ENCODE assay signal across 36 mouse cellular contexts in genomic region chr6:128765211-128765610, GRCm38 (mm10). TPM values are rescaled to one million over a fixed set of nuclear protein-coding genes. Genes with fewer than 3 reads are reported as not detected.
DNase-seq lines count a peak whose midpoint lies in the region; ATAC-seq lines count a peak whose summit lies in the region.
"Had no signal": no experiment of that assay in that cellular context is flagged by ENCODE, and none has a peak within 500 bp of the region (broad histone marks: within the 10 kb centered on the region; RNA-seq: fewer than 3 reads in every experiment).

No protein-coding gene starts in this region.

- no peaks in the 10 kb centered on the region for H3K36me3 ChIP-seq in forebrain, embryonic 11.5 days (ENCODE audit: control insufficient read depth, insufficient read depth, low read length)
- H3K36me3 ChIP-seq: embryonic facial prominence, embryonic 12.5 days; forebrain, embryonic 15.5 days; hindbrain, embryonic 15.5 days; kidney, embryonic 15.5 days; limb, embryonic 12.5 days; lung, embryonic 15.5 days; neural tube, embryonic 12.5 days had no signal

- no peak overlapping the region for H3K4me2 ChIP-seq in forebrain, embryonic 11.5 days (ENCODE audit: low read depth, low read length, severe bottlenecking)

- no peaks in the 10 kb centered on the region for H3K27me3 ChIP-seq in forebrain, embryonic 11.5 days (ENCODE audit: control insufficient read depth, insufficient read depth, low read length)
- H3K27me3 ChIP-seq: embryonic facial prominence, embryonic 12.5 days; forebrain, embryonic 15.5 days; hindbrain, embryonic 15.5 days; kidney, embryonic 15.5 days; limb, embryonic 12.5 days; lung, embryonic 15.5 days; neural tube, embryonic 12.5 days had no signal

- no peaks in the 10 kb centered on the region for H3K9me3 ChIP-seq in forebrain, embryonic 11.5 days (ENCODE audit: control insufficient read depth, low read length)
- H3K9me3 ChIP-seq: embryonic facial prominence, embryonic 12.5 days; forebrain, embryonic 15.5 days; hindbrain, embryonic 15.5 days; kidney, embryonic 15.5 days; limb, embryonic 12.5 days; lung, embryonic 15.5 days; neural tube, embryonic 12.5 days had no signal

- no peaks in the 10 kb centered on the region for H3K4me1 ChIP-seq in forebrain, embryonic 11.5 days (replicated peaks; ENCODE audit: control insufficient read depth, insufficient read depth, low read length)

- peak; percentile 18 for DNase-seq in cerebellum, adult 9-11 months
- no peak for DNase-seq in cerebellum, postnatal 25 days
- peak; percentile 35 for DNase-seq in 3T3-L1 (ENCODE audit: low read depth, low spot score)
- DNase-seq in A20 (ENCODE audit: low read depth, low spot score): peak; percentile 52
- peak; percentile 59 for DNase-seq in induced T-regulatory cell, adult 2 months (ENCODE audit: low read depth)
- DNase-seq in forebrain, embryonic 11.5 days (ENCODE audit: low spot score): no peak
- DNase-seq in left cerebral cortex, postnatal 4 days: no peak
- DNase-seq: adrenal gland, adult 8-10 months; embryo, embryonic 11 days; gastrocnemius, postnatal 25 days; heart, adult 18-20 months; heart, postnatal 4 days; kidney, adult 18-20 months; kidney, postnatal 25 days; lung, postnatal 36 days had no signal

- intact Hi-C loops in left cerebral cortex, postnatal 4 days (cut with DNase I): loop anchor here (2.0 kb wide), 1 partner anchor 74 kb away; no protein-coding TSS in a partner anchor

- no peak for ATAC-seq in forebrain, embryonic 11.5 days (replicated peaks; ENCODE audit: low FRiP score)
- ATAC-seq: activated CD4-positive, CD25-positive, alpha-beta regulatory T cell, adult 4 months; forebrain, embryonic 15.5 days; midbrain, embryonic 16.5 days had no signal

- 82% methylated on average over 1 of the region's 1 CpGs for WGBS in forebrain, embryonic 11.5 days

- no peak overlapping the region for H3K9ac ChIP-seq in forebrain, embryonic 11.5 days (ENCODE audit: low read length)
- H3K9ac ChIP-seq: embryonic facial prominence, embryonic 12.5 days; limb, embryonic 12.5 days; lung, embryonic 15.5 days; neural tube, embryonic 12.5 days had no signal

- no peak overlapping the region for H3K4me3 ChIP-seq in forebrain, embryonic 11.5 days (ENCODE audit: low read depth, low read length)

- no peak overlapping the region for H3K27ac ChIP-seq in forebrain, embryonic 11.5 days (ENCODE audit: low read depth, low read length)
- H3K27ac ChIP-seq: embryonic facial prominence, embryonic 12.5 days; kidney, embryonic 15.5 days; limb, embryonic 12.5 days; lung, embryonic 15.5 days; neural tube, embryonic 12.5 days had no signal

RNA-seq across cellular contexts. Expression of gene Klrb1c, which starts 23.8 kb away (rescaled TPM):
- polyA plus RNA-seq in forebrain, embryonic 11.5 days (2014; fragmentation: Nextera tagmentation; extraction: Ambion mirVana): not detected in 2 replicates
- total RNA-seq in left cerebral cortex, postnatal 4 days (2021): not detected
- total RNA-seq: gastrocnemius, adult 18-20 months; gastrocnemius, postnatal 25 days; heart, adult 18-20 months; heart, postnatal 4 days; layer of hippocampus, adult 18-20 months; left cerebral cortex, adult 18-20 months; left cerebral cortex, postnatal 14 days had no signal
- polyA plus RNA-seq: embryonic facial prominence, embryonic 12.5 days; forebrain, embryonic 15.5 days; frontal cortex, adult 2 months; heart, embryonic 11.5 days; hindbrain, embryonic 15.5 days; limb, embryonic 12.5 days; midbrain, embryonic 11.5 days; midbrain, embryonic 16.5 days; neural tube, embryonic 12.5 days had no signal

RNA-seq across cellular contexts. Expression of gene Klrb1, which starts 42.4 kb away (rescaled TPM):
- polyA plus RNA-seq in forebrain, embryonic 11.5 days (2014; fragmentation: Nextera tagmentation; extraction: Ambion mirVana): not detected in 2 replicates
- total RNA-seq in left cerebral cortex, postnatal 4 days (2021): 1 to 10 TPM; 3.9 to 5.0 TPM
- total RNA-seq: adrenal gland, adult 8-10 months; adrenal gland, postnatal 4 days; gastrocnemius, adult 18-20 months; gastrocnemius, postnatal 25 days; heart, adult 18-20 months; heart, postnatal 4 days; layer of hippocampus, adult 18-20 months; left cerebral cortex, adult 18-20 months; liver, adult 2 months had no signal
- polyA plus RNA-seq: activated CD4-positive, CD25-positive, alpha-beta regulatory T cell, adult 4 months; embryonic facial prominence, embryonic 12.5 days; forebrain, embryonic 15.5 days; frontal cortex, adult 2 months; heart, embryonic 11.5 days; heart, embryonic 16.5 days; intestine, embryonic 14.5 days; kidney, embryonic 15.5 days; limb, embryonic 12.5 days; liver, adult 2 months; liver, embryonic 16.5 days; lung, embryonic 15.5 days; midbrain, embryonic 11.5 days; neural tube, embryonic 12.5 days had no signal

Comparison
In these comparisons a context has a peak if more than half of its experiments do, and no peak if none do; other contexts are left out.
1. DNase-seq: peak in cerebellum, adult 9-11 months (single experiment), 3T3-L1 (single experiment), A20 (single experiment) and induced T-regulatory cell, adult 2 months (single experiment); none in cerebellum, postnatal 25 days (0 of 2), forebrain, embryonic 11.5 days (single experiment) and left cerebral cortex, postnatal 4 days (single experiment).